Mouse (Mus musculus): ENCODE measurements around the gene Bcl6.

DNA sequence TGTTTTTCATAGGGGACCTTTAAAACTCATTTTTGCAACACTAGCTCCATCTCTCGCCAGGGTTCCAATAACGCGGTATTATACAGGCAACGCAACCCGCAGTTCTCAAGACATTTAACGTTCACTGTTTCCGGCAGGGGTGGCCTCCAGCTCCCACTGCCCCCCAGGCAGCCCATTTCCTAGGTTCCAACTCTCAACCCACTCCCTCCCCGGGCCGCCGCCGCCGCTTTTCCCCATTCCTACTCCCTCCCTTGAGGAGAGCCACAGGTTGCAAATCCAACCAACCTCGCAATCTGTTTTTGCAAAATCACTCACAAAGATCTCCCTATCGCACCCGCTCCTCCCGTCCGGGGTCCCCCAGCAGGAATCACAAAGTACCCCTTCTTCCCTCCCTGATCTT, 1.8 kb downstream of the Bcl6 start:
- TF ChIP-seq CTCF (IDR thresholded peaks at IDR 0.05; ENCODE audit: borderline replicate concordance, control insufficient read depth, extremely low read depth, insufficient read depth, low read length, poor library complexity) (no peak), POLR2A (IDR thresholded peaks at IDR 0.05; ENCODE audit: control insufficient read depth, extremely low read depth, insufficient read depth, low read length, poor library complexity) (no peak)
